Mouse (Mus musculus): Measurements from ENCODE around the gene Aip.
"Not testable (repeated sequence)": the region's sequence is repeated elsewhere in the genome, so short reads cannot be mapped to it uniquely, and the experiment has no call there.

Aip gene

GRCm38 (mm10) chr19:4092750-4093149 is 32.9 kb downstream of the Aip start:
- no peak for DNase-seq (ENCODE audit: low spot score in 2 of 2)

GRCm38 (mm10) chr19:4091383-4091782 is 34.3 kb downstream of the Aip start:
- no peak for DNase-seq (ENCODE audit: low spot score in 2 of 2)

DNA sequence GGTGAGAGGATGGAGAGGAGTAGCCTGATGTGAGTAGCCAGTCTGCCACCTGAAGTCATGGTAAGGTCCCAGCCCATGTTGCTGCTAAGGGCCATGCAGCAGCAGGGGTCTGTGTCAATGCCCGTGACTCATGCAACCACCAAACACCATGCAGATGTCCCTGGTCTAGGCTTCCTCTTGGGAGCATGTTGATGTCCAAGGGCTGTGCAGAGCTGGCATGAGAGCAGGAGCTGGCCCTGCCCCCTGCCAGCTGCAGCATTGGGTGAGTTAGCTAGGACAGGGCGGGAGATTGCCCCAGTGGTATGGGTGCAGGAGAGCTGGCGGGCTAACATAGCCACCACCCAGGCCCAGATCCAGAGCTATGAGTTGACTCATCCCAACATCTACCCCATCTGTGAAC is 35.2 kb downstream of the Aip start:
- no peak for DNase-seq (ENCODE audit: low spot score in 2 of 2)

DNA sequence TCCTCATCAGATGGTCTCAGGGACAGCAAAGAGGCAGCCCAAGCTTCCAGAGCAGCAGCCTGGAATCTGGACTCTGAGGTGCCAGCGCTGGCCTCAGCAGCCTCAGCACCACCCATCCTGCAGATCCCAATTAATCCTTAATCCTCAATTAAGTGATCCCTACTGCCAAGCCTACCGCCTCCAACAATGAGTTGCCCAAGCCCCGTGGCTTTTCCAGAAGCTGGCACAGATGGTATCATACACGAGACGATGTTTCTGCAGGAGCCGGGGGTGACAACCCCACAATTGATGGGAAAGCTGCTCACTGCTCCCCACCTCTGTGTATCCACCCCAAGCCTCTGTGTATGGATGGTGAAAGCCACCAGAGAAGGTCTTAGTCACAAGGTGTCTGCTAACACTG is 36.5 kb downstream of the Aip start:
- no peak for DNase-seq (ENCODE audit: low spot score in 2 of 2)

GRCm38 (mm10) chr19:4088146-4088545 is 37.5 kb downstream of the Aip start:
- no peak for DNase-seq (ENCODE audit: low spot score in 2 of 2)

GRCm38 (mm10) chr19:4087090-4087489 is 38.6 kb downstream of the Aip start:
- DNase-seq (ENCODE audit: low spot score in 2 of 2): no peak

- DNase-seq (ENCODE audit: low spot score in 2 of 2): no peak
Measured at GRCm38 (mm10) chr19:4086156-4086555, 39.5 kb downstream of the Aip start.

DNA sequence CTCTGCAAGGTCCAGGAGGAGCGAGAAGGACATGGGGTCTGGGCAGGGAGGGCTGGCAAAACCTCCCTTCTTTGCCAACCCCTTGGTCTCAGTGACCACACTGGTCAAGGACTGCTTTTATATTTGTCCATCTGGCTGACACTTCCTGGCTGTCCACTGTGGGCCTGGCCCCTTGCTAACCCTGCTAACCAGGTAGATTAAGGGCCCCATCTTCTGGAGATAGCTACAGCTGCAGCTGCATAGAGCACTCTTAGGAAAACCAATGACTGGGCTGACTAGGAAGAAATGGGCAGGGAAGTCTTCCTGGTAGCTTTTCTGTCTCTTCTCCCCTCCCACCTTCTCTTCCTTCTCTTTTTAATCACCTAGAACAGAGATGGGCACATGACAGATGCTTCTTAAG is 40.7 kb downstream of the Aip start:
- no peak for DNase-seq (ENCODE audit: low spot score in 2 of 2)

- peak in 1 of 2 experiments; percentile 13 for DNase-seq (ENCODE audit: low spot score in 2 of 2)
Measured at GRCm38 (mm10) chr19:4083826-4084225, 41.8 kb downstream of the Aip start.

GRCm38 (mm10) chr19:4083316-4083715 is 42.3 kb downstream of the Aip start:
- DNase-seq (ENCODE audit: low spot score in 2 of 2): no peak

DNA sequence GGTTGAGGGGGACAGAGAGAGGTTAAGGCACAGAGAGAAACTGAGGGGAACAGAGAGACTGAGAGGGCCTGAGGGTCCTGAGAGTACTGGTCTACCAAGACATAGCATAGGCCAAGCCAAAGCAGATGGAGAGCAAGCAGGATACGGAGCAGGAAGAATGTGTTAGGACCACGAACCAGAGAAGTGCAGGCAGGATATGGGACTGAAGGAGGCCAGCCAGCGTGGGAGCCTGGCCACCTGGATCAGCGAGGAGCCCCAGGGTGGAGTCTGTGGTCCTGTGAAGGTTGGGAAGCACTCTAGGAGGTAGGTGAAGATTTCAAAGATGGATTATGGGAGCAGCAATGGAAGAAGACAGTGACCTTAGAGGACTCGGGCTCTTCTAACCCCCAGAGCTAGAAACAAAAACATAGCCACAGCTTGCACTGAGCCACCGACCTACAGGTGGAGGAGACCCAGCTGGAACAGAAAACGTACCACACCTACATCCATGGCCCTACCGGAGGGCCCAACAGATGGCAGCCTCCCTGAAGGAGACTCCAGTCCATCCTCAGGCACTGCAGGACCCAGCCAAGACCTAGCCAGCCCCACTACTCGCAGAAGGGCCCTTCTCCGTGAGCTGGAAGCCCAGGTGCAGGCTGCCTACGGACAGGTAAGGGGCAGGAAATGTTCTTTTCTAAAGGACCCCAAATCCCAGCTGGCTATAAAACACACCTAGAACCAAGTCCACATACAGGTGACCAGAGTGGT is 43.3 kb downstream of the Aip start:
- DNase-seq (ENCODE audit: low spot score in 2 of 2): peak in 1 of 2 experiments; percentile 58

GRCm38 (mm10) chr19:4081394-4081793 is 44.3 kb downstream of the Aip start, which contains the start of gene Cabp2:
Gene Cabp2, plus strand, starts transcription at chr19:4081578.
- peak; percentile 12 to 63 for DNase-seq (ENCODE audit: low spot score in 2 of 2)

- peak; percentile 46 to 70 for DNase-seq (ENCODE audit: low spot score in 2 of 2)
Measured at GRCm38 (mm10) chr19:4080511-4081009, 45.1 kb downstream of the Aip start.

GRCm38 (mm10) chr19:4079594-4079993 is 46.1 kb downstream of the Aip start:
- peak in 1 of 2 experiments; percentile 67 for DNase-seq (ENCODE audit: low spot score in 2 of 2)

DNA sequence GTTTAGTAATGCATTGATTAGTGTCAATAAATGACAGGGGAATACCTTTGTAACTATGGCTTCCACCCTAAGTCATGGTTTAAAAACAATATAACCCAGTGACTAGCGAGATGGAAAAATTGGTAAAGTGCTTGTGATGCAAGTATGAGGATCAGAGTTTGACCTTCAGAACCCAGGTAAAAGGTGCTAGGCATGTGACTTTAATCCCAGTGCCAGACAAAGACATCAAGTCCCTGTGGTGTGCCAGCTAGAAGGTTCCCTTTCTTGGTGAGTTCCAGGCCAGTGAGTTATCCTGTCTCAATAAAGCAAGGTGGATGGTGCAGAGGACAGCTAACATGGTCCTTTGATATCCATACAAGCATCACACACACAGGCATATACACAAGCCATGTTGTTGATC is 50.1 kb downstream of the Aip start:
- no peak for DNase-seq (ENCODE audit: low spot score in 2 of 2)

- no peak for DNase-seq (ENCODE audit: low spot score in 2 of 2)
Measured at GRCm38 (mm10) chr19:4072706-4073424, 52.8 kb downstream of the Aip start.

GRCm38 (mm10) chr19:4071406-4071805 is 54.3 kb downstream of the Aip start:
- no peak for DNase-seq (ENCODE audit: low spot score in 2 of 2)

- DNase-seq (ENCODE audit: low spot score in 2 of 2): no peak
Measured at GRCm38 (mm10) chr19:4070756-4071155, 54.9 kb downstream of the Aip start.

DNA sequence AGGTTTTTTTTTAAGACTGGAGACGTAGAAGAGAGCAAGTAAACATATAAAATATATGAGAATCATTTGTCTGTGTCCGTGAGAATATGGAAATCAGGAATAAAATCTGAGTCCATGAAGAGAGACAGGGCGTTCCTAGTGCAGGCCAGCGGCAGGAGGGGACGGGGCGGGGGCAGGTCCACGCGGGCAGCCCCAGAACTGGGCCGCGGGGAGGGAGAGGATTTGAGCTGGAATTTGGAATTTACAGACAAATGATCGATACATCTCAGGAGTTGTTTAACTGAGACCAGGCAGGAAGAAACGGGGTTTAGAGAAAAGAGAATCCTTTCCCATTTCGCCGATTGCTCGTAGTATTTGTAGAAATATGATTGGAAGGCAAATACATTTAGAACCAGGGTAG is 55.3 kb downstream of the Aip start:
- DNase-seq (ENCODE audit: low spot score in 2 of 2): no peak

DNA sequence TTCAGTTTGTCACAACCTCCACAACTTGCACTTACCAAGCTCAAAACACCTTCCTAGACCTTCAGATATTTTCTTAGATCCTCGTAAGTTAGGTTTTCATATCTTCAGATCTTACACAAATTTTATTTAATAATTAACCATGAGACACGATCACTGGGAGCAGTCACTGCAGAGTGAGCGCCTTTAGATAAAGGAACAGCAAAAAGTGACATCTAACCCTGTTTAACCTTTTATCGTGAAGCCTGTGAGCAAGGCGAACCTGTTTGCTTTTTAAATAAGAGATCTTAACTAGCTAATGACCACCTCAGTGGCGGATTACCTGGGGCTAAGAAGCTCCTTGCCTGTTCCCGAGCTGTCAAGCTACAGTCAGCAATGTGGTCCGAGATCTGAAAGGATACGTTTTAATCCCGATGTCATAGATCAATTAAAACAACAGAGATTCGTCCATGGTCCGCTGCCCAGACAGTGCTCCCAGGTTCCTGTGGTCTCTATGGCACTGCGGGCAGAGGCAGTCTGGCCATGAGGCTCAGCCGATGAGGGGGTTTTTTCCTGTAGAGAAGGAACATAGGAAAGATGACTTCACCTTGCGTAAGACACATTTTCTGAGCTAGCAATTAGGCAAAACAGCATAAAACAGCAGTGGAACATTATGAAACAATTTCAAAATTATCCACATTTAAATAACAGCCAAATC is 56.8 kb downstream of the Aip start:
- DNase-seq (ENCODE audit: low spot score in 2 of 2): no peak

DNA sequence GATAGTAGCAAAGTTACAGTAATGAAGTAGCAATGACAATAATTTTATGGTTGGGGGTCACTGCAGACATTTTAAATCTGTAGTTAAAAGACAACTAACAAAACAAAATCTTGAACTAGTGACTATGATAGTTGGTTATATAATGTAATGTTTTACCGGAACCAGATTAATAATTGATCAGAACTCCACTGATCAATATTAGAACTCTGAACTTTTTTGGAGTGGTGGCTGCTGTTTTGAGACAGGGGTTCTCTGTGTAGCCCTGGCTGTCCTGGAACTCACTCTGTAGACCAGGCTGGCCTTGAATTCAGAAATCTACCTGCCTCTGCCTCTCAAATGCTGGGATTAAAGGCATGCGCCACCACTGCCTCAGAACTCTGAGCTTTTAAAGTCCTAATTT is 57.4 kb downstream of the Aip start:
- not testable (repeated sequence) for DNase-seq (ENCODE audit: low spot score in 2 of 2)

DNA sequence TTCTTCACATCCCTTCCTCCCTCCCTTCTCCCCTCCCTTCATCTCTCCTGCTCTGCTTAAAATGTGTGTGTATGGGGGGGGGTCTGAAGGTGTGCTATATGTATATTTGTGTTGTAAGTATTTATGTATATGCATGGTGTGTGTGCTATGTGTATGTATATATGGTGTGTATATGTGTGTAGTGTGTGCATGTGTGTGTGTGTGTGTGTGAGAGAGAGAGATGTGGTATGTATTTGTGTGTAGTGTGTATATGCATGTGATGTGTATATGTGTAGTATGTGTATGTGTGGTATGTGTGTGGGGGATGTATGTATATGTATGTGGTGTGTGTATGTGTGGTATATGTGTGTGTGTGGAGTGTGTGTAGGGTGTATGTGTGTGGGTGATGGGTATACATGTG is 58.8 kb downstream of the Aip start:
- DNase-seq (ENCODE audit: low spot score in 2 of 2): no peak

Data from spleen, postnatal 4 days (tissue).